Mouse (Mus musculus) left cerebral cortex, adult 9 months (tissue): Measurements from ENCODE around the gene Dis3l2.

Experiments used
- DNase-seq, 2 experiments: peaks; one replicate each; pipeline ENCODE4 v3.0.0; 2022; ENCODE audit warnings: low spot score in 2 of 2

Dis3l2 gene

DNA sequence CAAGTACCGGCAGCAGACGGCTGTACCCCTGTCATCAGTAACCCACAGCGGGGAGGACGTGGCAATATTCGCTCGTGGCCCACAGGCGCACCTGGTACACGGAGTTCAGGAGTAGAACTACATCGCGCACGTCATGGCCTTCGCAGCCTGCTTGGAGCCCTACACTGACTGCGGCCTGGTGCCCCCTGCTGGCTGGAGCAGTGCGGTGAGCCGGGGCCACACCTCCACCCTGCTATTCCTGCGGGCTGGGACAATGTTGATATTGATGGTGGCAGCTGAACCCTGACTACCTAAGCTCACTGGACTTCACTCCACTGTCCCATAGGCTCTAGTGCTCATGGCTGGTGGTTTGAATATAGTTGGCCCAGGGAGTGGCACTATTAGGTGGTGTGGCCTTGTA, 367.1 kb downstream of the Dis3l2 start:
- no peak for DNase-seq

DNA sequence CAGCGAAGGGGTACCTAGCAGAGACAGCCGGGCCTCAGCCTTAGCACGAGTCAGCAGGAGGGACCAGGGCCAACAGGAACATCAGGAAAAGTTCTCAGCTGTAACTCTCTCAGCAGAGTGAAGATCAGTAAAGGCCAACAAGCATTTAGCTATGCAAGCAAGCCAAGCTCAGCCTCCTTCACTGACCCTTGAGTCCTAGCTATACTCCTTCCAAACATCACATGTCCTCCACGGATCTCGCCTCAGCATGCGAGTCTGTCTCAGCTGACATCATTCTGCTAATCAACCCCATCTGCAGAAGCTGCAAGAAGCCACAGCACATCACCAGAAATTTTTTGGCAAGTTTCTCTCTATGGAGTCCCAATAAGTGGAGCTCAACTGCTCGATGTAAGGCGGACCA, 370.2 kb downstream of the Dis3l2 start:
- no peak for DNase-seq

DNA sequence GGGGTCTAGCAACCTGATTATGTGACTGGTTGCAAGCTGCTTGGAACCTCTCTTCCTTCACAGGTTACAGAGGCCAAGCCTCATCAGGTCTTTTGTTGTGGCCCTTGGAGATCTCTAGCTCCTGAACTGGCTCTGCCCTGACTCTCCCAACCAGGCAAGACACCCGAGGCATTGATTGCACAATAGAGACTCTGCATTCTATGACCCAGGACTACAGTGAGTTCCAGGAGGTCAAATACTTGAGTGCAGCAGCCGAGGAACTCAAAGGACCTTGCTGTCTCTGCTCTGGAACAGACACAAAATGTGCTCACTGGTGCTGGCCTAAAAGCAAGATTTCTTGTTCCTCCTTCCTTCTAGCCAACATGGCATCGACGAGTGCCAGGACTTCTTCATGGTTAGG, 382.6 kb downstream of the Dis3l2 start:
- no peak for DNase-seq

DNA sequence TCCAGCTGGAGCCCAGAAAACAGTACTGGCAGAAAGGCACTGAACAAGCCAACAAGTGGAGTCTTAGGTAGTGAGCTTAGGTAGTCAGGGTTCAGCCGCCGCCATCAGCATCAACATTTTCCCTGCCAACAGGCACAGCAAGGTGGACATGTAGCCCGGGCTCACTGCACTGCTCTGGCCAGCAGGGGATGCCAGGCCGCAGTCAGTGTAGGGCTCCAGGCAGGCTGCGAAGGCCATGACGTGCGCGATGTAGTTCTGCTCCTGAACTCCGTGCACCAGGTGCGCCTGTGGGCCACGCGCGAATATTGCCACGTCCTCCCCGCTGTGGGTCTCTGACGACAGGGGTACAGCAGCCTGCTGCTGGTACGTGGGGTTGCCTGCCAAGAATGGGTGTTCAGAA, 383.4 kb downstream of the Dis3l2 start:
- no peak for DNase-seq

DNA sequence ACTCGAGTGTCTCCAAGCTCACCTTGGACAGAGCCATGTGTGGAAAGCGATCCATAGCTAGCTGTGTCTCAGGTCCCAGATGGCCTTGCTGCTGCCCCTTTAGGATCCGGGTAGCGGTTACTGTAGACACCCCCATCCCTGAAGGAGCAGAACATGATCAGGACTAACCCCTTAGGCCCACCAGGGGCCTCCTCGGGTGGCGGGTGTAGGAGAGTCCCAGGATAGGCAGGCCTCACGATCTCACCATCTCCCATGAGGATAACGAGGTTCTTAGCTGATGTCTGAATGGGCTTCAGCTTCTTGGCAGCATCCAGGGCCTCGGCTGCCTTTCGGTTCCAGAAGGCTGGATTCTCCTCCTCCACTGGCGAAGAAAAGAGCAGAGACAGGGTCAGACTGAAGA, 385.6 kb downstream of the Dis3l2 start:
- DNase-seq: no peak

DNA sequence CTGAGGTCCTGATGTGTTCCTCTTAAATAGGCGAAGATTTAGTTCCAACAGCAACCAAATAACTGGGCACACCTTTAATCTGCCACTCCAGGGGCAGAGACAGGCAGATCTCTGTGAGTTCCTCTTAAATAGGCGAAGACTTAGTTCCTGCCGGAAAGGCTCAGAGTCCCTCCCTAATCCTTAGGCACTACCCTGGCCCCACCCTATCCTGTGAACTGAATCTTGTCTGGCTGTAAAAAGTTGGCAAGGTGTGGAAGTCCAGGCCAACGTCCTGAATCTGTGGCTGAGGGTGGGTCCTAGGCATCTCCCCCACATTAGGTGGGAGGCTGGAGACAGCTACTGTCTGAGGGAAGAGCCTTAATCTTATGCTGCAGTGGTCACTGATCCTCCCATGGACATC, 386.2 kb downstream of the Dis3l2 start, which contains the start of gene Alppl2:
Gene Alppl2, minus strand, starts transcription at position 101 of the 400 bp plus-strand sequence.
- no peak for DNase-seq

DNA sequence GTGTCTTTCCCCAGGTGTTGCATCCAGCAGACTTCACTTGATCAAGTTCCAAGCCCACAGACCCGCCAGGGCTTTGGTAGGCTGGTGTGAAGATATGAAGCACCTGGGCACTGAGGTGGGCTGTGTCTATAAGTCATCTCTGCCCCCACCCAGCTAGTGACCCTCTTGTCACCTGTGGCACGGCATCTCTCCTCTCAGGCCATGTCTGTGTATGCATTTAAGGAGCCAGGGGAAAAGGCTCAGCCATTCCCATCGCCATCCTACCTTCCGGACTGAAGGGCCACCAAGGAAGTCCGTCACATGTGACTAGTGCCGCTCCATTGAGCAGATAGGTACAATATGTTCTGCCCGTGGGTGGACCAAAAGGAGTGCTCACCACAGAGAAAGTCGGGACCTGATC, 392.0 kb downstream of the Dis3l2 start:
- no peak for DNase-seq

DNA sequence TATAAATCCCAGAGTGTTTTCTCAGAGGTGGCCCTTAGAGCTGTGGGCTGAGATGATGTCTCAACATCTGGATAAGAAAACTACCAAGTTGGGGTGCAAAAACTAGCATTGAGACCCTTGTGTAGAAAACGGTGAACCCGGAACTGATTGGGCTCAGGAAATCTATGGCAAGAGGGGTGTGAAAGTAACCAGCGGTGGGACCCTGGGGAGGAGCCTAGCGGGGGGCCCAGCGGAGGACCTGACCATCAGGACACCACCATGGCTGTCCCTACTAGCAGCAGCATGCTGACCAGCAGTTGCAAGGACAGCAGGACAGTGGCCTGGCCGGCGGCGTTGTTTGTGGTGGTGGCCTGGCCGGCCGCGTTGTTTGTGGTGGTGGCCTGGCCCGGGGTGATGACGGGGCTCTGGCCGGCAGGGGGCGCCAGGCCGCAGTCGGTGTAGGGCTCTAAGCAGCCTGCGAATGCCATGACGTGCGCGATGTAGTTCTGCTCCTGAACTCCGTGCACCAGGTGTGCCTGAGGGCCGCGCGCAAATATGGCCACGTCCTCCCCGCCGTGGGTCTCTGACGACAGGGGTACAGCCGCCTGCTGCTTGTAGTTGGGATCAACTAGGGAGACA, 394.9 kb downstream of the Dis3l2 start:
- peak in 1 of 2 experiments; percentile 9 for DNase-seq
